Mouse (Mus musculus) bone marrow, adult 2 months (tissue): Measurements from ENCODE around the gene Klk1. TPM values are rescaled to one million over a fixed set of nuclear protein-coding genes. Genes with fewer than 3 reads are reported as not detected.
"Not testable (repeated sequence)": the region's sequence is repeated elsewhere in the genome, so short reads cannot be mapped to it uniquely, and the experiment has no call there.

Source experiments
- H3K27ac ChIP-seq: fragments of 200-500 bp; 2 replicates; pipeline ENCODE4 v1.5.1; 2012; ENCODE audit warnings: low read depth, mild to moderate bottlenecking, control low read depth, inconsistent platforms, low read length; ENCODE audit not compliant: control insufficient read depth, poor library complexity, insufficient read depth
- H3K4me1 ChIP-seq: fragments of 200-500 bp; 2 replicates; pipeline ENCODE4 v1.6.1; 2011; ENCODE audit warnings: low read length; ENCODE audit not compliant: control insufficient read depth, insufficient read depth
- H3K4me3 ChIP-seq: fragments of 200-500 bp; replicated peaks from 2 replicates; pipeline ENCODE3; 2011; ENCODE audit warnings: mild to moderate bottlenecking, low read depth, low read length, control low read depth; ENCODE audit not compliant: control insufficient read depth
- CTCF ChIP-seq: fragments of 200-500 bp; IDR thresholded peaks from 2 replicates; pipeline ENCODE4 v1.5.1; 2011; ENCODE audit warnings: low read length, control low read depth; ENCODE audit not compliant: control insufficient read depth, insufficient read depth
- POLR2A ChIP-seq: fragments of 200-500 bp; IDR thresholded peaks from 2 replicates; pipeline ENCODE4 v1.6.1; 2011; ENCODE audit warnings: low read depth, mild to moderate bottlenecking, control low read depth, low read length, borderline replicate concordance; ENCODE audit not compliant: control insufficient read depth
- WGBS: fragments of 180-500 bp; shearing (Covaris S2); methylation state at CpG from one replicate; pipeline ENCODE4 v1.1.7; 2018; 5-methylcytosine and 5-hydroxymethylcytosine counted together
- polyA plus RNA-seq: library from polyadenylated mRNA; stranded (reverse); fragments of >200 nt; gene quantifications from 2 replicates; pipeline ENCODE4 v1.2.4, GENCODE M21; 2011; ENCODE audit warnings: low replicate concordance; ENCODE audit not compliant: missing spikeins, insufficient read depth, insufficient read length

Klk1 gene
- polyA plus RNA-seq: 2.4 and 17.2 TPM in 2 replicates

- Histone ChIP-seq H3K27ac (no peak within 1 kb of the TSS), H3K4me1 (no peaks in the 10 kb centered on the region), H3K4me3 (no peak within 1 kb of the TSS)
- 31% methylated on average over 1 of the region's 1 CpGs for WGBS
- TF ChIP-seq POLR2A: no peak
- TF ChIP-seq CTCF: no peak
Measured at GRCm38 (mm10) chr7:44225076-44225475, at the start of gene Klk1. Gene Klk1, plus strand, starts transcription at chr7:44225360.

- no peak overlapping the region for H3K27ac ChIP-seq
- WGBS: 72% methylated on average over 9 of the region's 9 CpGs
- no peaks in the 10 kb centered on the region for H3K4me1 ChIP-seq
- no peak overlapping the region for H3K4me3 ChIP-seq
- no peak for TF ChIP-seq CTCF
- no peak for TF ChIP-seq POLR2A
Measured at GRCm38 (mm10) chr7:44179299-44180045, 45.7 kb upstream of the Klk1 start.

GRCm38 (mm10) chr7:44186516-44186915 is 38.6 kb upstream of the Klk1 start:
- 61% methylated on average over 8 of the region's 8 CpGs for WGBS
- H3K4me1 ChIP-seq: not testable (repeated sequence)

GRCm38 (mm10) chr7:44187936-44188335 is 37.2 kb upstream of the Klk1 start, which contains the start of gene Klk1b24:
Gene Klk1b24, plus strand, starts transcription at chr7:44188236.
- not testable (repeated sequence) for H3K27ac ChIP-seq, H3K4me3 ChIP-seq, H3K4me1 ChIP-seq

More at GRCm38 (mm10) chr7:44186516-44186915, 38.6 kb upstream of the Klk1 start:
- H3K4me3 ChIP-seq, H3K27ac ChIP-seq: not testable (repeated sequence)

- H3K4me1 ChIP-seq, H3K4me3 ChIP-seq, H3K27ac ChIP-seq: not testable (repeated sequence)
- 62% methylated on average over 1 of the region's 1 CpGs for WGBS
Measured at GRCm38 (mm10) chr7:44193466-44193865, 31.7 kb upstream of the Klk1 start.

- Histone ChIP-seq H3K27ac (no peak within 1 kb of the TSS), H3K4me3 (no peak within 1 kb of the TSS), H3K4me1 (no peaks in the 10 kb centered on the region)
- TF ChIP-seq CTCF (no peak), POLR2A (no peak)
- 50% methylated on average over 3 of the region's 3 CpGs for WGBS
Measured at GRCm38 (mm10) chr7:44197891-44198290, 27.3 kb upstream of the Klk1 start, which contains the start of gene Klk1b3. Gene Klk1b3, plus strand, starts transcription at chr7:44198191.

GRCm38 (mm10) chr7:44207135-44207534 is 18.0 kb upstream of the Klk1 start, which contains the start of gene Klk1b4:
Gene Klk1b4, plus strand, starts transcription at chr7:44207435.
- H3K27ac ChIP-seq, H3K4me3 ChIP-seq, H3K4me1 ChIP-seq: not testable (repeated sequence)
- WGBS: 30% methylated on average over 3 of the region's 3 CpGs

- H3K27ac ChIP-seq: no peak overlapping the region
- TF ChIP-seq CTCF (no peak), POLR2A (no peak)
- 49% methylated on average over 3 of the region's 3 CpGs for WGBS
- H3K4me3 ChIP-seq: no peak overlapping the region
- no peaks in the 10 kb centered on the region for H3K4me1 ChIP-seq
Measured at GRCm38 (mm10) chr7:44208307-44208706, 16.9 kb upstream of the Klk1 start.

- no peaks in the 10 kb centered on the region for H3K4me1 ChIP-seq
- TF ChIP-seq POLR2A (no peak), CTCF (no peak)
- WGBS: 67% methylated on average over 1 of the region's 1 CpGs
Measured at GRCm38 (mm10) chr7:44215645-44216044, 9.5 kb upstream of the Klk1 start, which contains the start of gene Klk1b5. Gene Klk1b5, plus strand, starts transcription at chr7:44215945.

GRCm38 (mm10) chr7:44221601-44222000 is 3.6 kb upstream of the Klk1 start:
- not testable (repeated sequence) for H3K4me1 ChIP-seq, H3K27ac ChIP-seq, H3K4me3 ChIP-seq
- 65% methylated on average over 10 of the region's 10 CpGs for WGBS

More at GRCm38 (mm10) chr7:44215645-44216044, 9.5 kb upstream of the Klk1 start, which contains the start of gene Klk1b5:
- Histone ChIP-seq H3K4me3 (no peak within 1 kb of the TSS), H3K27ac (no peak within 1 kb of the TSS)

- WGBS: 55% methylated on average over 6 of the region's 6 CpGs
- not testable (repeated sequence) for H3K4me3 ChIP-seq, H3K4me1 ChIP-seq, H3K27ac ChIP-seq
Measured at GRCm38 (mm10) chr7:44222335-44222734, 2.8 kb upstream of the Klk1 start.
